Mouse (Mus musculus) liver, postnatal 0 days (tissue): Measurements from ENCODE around the gene Ltbp1.

Experiments
- CTCF ChIP-seq: sonication (generic); IDR thresholded peaks from 2 replicates; pipeline ENCODE4 v1.5.1; 2016; ENCODE audit warnings: antibody characterized with exemption, low read depth
- EP300 ChIP-seq: IDR thresholded peaks from 2 replicates; pipeline ENCODE4 v1.6.1; 2016; ENCODE audit warnings: antibody characterized with exemption, low read depth, mild to moderate bottlenecking

DNA sequence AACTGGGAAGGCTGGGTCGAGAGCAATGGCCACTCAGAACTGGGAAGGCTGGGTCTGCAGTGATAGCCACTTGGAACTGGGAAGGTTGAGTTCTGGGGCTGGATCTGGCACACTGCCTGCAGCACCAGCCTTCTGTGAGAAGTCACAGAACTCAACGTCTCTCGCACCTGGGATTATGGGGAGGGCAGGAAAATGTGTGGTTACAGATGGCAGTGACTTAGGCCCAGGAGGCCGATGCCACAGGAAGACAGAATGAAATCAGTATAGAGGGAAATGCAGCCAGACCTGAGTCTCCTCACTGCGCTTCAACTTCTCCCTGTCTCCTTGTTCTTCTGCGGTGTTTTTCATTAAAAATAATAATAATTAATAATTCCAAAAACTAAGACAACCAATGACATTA lies 361.0 kb downstream of the Ltbp1 start:
- no peak for TF ChIP-seq CTCF
- TF ChIP-seq EP300: no peak
